9 mouse cellular contexts compared by ENCODE assay signal in the genomic region with DNA sequence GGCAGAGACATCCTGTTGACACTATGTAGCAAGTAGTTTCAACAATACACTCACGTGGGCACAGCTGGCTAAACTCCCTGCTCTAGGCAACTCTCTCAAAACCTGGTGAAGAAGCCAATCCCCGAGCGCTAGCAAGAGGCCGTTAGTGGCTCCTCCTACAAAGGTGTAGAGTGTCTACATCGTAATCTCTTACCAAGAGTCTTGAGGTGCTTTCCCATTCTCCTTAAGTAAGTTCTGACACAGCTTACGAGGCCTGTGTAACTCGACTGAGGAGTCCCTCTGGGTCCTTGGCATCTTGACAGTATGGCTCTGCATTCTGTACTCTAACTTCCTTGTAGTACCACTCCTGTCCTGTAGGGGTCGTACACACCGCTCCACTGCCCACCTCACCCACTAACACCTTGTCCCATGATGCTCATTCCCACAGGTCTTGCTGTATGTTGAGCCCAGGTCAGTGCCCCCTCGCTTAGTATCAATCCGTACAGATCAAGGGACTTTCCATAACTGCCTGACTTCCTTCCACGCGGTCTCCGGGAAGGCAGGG.
A peak's percentile ranks its signal among the peaks of the same experiment; 100 is the strongest.
DNase-seq lines count a peak whose midpoint lies in the region; ATAC-seq and TF ChIP-seq lines count a peak whose summit lies in the region.
"Had no signal": no experiment of that assay in that cellular context is flagged by ENCODE, and none has a peak within 500 bp of the region (broad histone marks: within the 10 kb centered on the region; RNA-seq: fewer than 3 reads in every experiment).

No protein-coding gene starts in this region.

- no peaks in the 10 kb centered on the region for H3K27me3 ChIP-seq in forebrain, postnatal 0 days (ENCODE audit: insufficient read depth, low read length)
- no peaks in the 10 kb centered on the region for H3K27me3 ChIP-seq in forebrain, embryonic 13.5 days
- H3K27me3 ChIP-seq in thymus, adult 2 months (ENCODE audit: control insufficient read depth, insufficient read depth, low read length), result no peaks in the 10 kb centered on the region
- H3K27me3 ChIP-seq in lung, embryonic 15.5 days, result no peaks in the 10 kb centered on the region
- H3K27me3 ChIP-seq in heart, embryonic 12.5 days (replicated peaks), result no peaks in the 10 kb centered on the region
- H3K27me3 ChIP-seq: limb, embryonic 15.5 days had no signal

- H3K4me2 ChIP-seq in forebrain, postnatal 0 days (ENCODE audit: low read depth), result no peak overlapping the region
- H3K4me2 ChIP-seq in forebrain, embryonic 13.5 days, result no peak overlapping the region
- no peak overlapping the region for H3K4me2 ChIP-seq in lung, embryonic 15.5 days
- H3K4me2 ChIP-seq in heart, embryonic 12.5 days, result no peak overlapping the region
- H3K4me2 ChIP-seq: limb, embryonic 15.5 days had no signal

- no peaks in the 10 kb centered on the region for H3K9me3 ChIP-seq in forebrain, postnatal 0 days (ENCODE audit: low read length)
- no peaks in the 10 kb centered on the region for H3K9me3 ChIP-seq in forebrain, embryonic 13.5 days (replicated peaks)
- no peaks in the 10 kb centered on the region for H3K9me3 ChIP-seq in lung, embryonic 15.5 days
- no peaks in the 10 kb centered on the region for H3K9me3 ChIP-seq in heart, embryonic 12.5 days (replicated peaks)
- H3K9me3 ChIP-seq: limb, embryonic 15.5 days had no signal

- H3K9ac ChIP-seq in forebrain, postnatal 0 days, result no peak overlapping the region
- H3K9ac ChIP-seq in forebrain, embryonic 13.5 days, result no peak overlapping the region
- no peak overlapping the region for H3K9ac ChIP-seq in lung, embryonic 15.5 days
- H3K9ac ChIP-seq in heart, embryonic 12.5 days, result no peak overlapping the region
- H3K9ac ChIP-seq: limb, embryonic 15.5 days had no signal

- TF ChIP-seq CTCF in forebrain, postnatal 0 days (IDR thresholded peaks at IDR 0.05; ENCODE audit: low read depth), result peak; percentile 49
- no peak for TF ChIP-seq CTCF in thymus, adult 2 months (IDR thresholded peaks at IDR 0.05; ENCODE audit: borderline replicate concordance, control insufficient read depth, extremely low read depth, insufficient read depth, low read length, poor library complexity)

- H3K4me1 ChIP-seq in forebrain, postnatal 0 days (ENCODE audit: insufficient read depth), result peaks cover 4% of the 10 kb centered on the region; the same call in 1 of the 2 replicates
- peaks cover 19% of the 10 kb centered on the region for H3K4me1 ChIP-seq in forebrain, embryonic 13.5 days
- 0 out of 2 replicates have a peak, but pooled peaks cover 2% of the 10 kb centered on the region for H3K4me1 ChIP-seq in thymus, adult 2 months (replicated peaks; ENCODE audit: control insufficient read depth, insufficient read depth, low read length)
- H3K4me1 ChIP-seq in lung, embryonic 15.5 days, result peaks cover 21% of the 10 kb centered on the region
- H3K4me1 ChIP-seq in heart, embryonic 12.5 days (replicated peaks), result peaks cover 11% of the 10 kb centered on the region

- 72% methylated on average over 14 of the region's 14 CpGs for WGBS in forebrain, postnatal 0 days
- WGBS in forebrain, embryonic 13.5 days, result 73% methylated on average over 14 of the region's 14 CpGs
- 74% methylated on average over 14 of the region's 14 CpGs for WGBS in thymus, adult 2 months
- WGBS in lung, embryonic 15.5 days, result 40% methylated on average over 14 of the region's 14 CpGs
- WGBS in heart, embryonic 12.5 days, result 65% methylated on average over 14 of the region's 14 CpGs

- no peak for DNase-seq in forebrain, postnatal 0 days
- peak; percentile 19 for DNase-seq in thymus, postnatal 4 days
- no peak for DNase-seq in thymus, adult 2 months
- DNase-seq in layer of hippocampus, postnatal 10 days (ENCODE audit: low spot score in 2 of 2), result no peak

- no peak for ATAC-seq in forebrain, postnatal 0 days
- ATAC-seq in forebrain, embryonic 13.5 days, result no peak
- ATAC-seq in lung, embryonic 15.5 days (ENCODE audit: borderline replicate concordance, extremely low read depth, low FRiP score, low TSS enrichment), result peak; percentile 16; the same call in 1 of the 2 replicates
- ATAC-seq in erythroid progenitor cell, adult 5-6 weeks (replicated peaks; ENCODE audit: low FRiP score, poor library complexity, severe bottlenecking), result no peak
- ATAC-seq in heart, embryonic 12.5 days (ENCODE audit: insufficient number of reproducible peaks, low FRiP score), result no peak

- no peaks in the 10 kb centered on the region for H3K36me3 ChIP-seq in forebrain, postnatal 0 days (ENCODE audit: insufficient read depth)
- H3K36me3 ChIP-seq in forebrain, embryonic 13.5 days (ENCODE audit: poor library complexity, severe bottlenecking), result no peaks in the 10 kb centered on the region
- no peaks in the 10 kb centered on the region for H3K36me3 ChIP-seq in thymus, adult 2 months (ENCODE audit: control insufficient read depth, insufficient read depth, low read length)
- H3K36me3 ChIP-seq in lung, embryonic 15.5 days, result no peaks in the 10 kb centered on the region
- no peaks in the 10 kb centered on the region for H3K36me3 ChIP-seq in heart, embryonic 12.5 days
- H3K36me3 ChIP-seq: limb, embryonic 15.5 days had no signal

- H3K4me3 ChIP-seq in forebrain, postnatal 0 days (ENCODE audit: low read depth, low read length), result no peak overlapping the region
- H3K4me3 ChIP-seq in forebrain, embryonic 13.5 days, result no peak overlapping the region
- H3K4me3 ChIP-seq in thymus, adult 2 months (ENCODE audit: control insufficient read depth, insufficient read depth, low read length), result no peak overlapping the region
- no peak overlapping the region for H3K4me3 ChIP-seq in lung, embryonic 15.5 days
- H3K4me3 ChIP-seq in heart, embryonic 12.5 days, result no peak overlapping the region
- H3K4me3 ChIP-seq: limb, embryonic 15.5 days had no signal

- H3K27ac ChIP-seq in forebrain, postnatal 0 days (ENCODE audit: low read depth, low read length), result no peak overlapping the region
- H3K27ac ChIP-seq in forebrain, embryonic 13.5 days, result no peak overlapping the region
- no peak overlapping the region for H3K27ac ChIP-seq in thymus, adult 2 months (ENCODE audit: control insufficient read depth, insufficient read depth, low read length)
- H3K27ac ChIP-seq in lung, embryonic 15.5 days, result no peak overlapping the region
- H3K27ac ChIP-seq in heart, embryonic 12.5 days (ENCODE audit: poor library complexity, severe bottlenecking), result no peak overlapping the region
- H3K27ac ChIP-seq: limb, embryonic 15.5 days had no signal

- TF ChIP-seq POLR2A in thymus, adult 2 months (IDR thresholded peaks at IDR 0.05; ENCODE audit: control insufficient read depth, extremely low read depth, insufficient read depth, low read length, poor library complexity), result no peak
